Mouse (Mus musculus) lung, postnatal 36 days (tissue): Measurements from ENCODE around the gene Cyp8b1.
A peak's percentile ranks its signal among the peaks of the same experiment; 100 is the strongest.

Experiments
- DNase-seq: peaks from one replicate; pipeline ENCODE4 v3.0.0; 2022; ENCODE audit warnings: mixed read lengths

Gene Cyp8b1

DNA sequence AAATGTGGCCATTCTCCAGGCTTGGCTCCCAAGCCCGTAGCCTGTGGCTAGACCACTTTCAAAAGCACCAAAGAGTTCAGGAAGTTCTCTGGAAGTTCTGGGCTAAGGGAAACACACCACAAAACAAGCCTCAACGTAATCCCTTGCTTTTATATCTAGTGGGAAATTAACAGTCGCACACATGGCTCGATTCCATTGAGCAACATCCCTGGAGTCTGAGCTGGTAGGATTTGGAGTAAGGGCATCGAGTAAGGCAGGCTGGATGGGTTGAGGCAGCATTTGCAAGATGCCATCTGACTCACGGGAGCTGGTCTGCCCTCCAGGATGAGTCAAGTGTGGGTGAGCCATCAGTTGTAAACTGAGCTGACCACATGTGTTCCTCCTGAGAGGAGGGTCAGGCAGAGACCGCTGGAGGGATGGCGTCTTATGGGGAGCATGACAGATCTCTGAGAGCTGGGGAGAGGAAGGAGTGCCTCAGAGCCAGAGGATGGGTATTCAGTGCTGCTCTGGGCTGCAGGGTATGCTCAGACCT lies 1.8 kb downstream of the Cyp8b1 start:
- no peak for DNase-seq

DNA sequence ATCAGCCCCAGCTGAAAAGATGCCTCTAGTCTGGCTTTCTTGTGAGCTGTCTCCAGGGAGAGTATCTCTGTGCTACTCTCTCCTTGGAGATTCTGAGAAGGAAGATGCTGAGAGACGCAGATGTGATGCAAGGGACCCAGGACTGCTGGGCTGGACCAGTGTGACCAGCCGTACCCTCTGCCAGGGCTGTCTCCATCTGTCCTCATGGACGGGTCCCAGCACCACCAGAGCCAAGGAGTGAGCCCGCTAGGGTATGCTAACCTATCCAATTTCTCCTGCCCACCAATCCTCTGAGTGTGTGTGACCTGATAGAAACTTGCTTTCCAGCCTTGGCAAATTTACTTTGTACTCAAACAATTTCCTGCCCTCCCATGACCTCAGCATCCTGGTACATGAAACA lies 3.3 kb downstream of the Cyp8b1 start:
- DNase-seq = no peak

DNA sequence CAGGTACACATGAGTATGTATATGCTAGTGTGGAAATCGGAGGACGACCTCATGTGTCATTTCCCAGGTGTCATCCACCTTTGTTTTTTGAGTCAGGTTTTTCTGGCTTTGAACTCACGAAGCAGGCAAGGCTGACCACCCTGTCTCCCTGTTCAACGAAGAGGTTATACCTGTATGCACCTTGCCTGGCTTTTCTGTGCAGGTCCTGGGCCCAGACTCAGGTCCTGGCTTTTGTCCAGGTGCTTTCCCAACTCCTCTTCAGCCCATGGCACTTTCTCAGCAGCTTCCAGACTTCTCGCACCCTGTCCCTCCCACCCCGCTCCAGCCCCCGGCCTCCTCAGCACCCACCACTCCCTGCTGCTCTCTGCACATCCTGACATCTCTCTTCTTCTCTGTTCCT lies 4.9 kb downstream of the Cyp8b1 start:
- no peak for DNase-seq

DNA sequence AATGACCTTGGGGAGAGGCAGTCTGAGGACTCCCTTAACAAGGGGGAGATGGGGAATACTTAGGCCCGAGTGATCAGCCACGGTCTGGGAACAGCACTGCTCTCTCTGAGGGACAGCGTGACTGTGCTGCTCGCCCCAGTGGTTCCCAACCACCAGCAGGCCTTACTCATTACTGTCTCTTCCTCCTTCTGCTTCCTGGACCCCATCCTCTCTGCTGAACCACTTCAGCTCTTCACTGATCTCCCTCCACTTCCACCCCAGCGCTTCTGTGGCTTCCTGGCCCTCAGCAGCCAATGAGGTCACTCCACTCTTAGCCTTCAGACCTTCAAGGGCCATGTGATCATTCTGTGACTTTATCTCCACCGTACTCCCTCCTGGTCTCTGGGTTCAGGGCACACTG lies 6.5 kb downstream of the Cyp8b1 start:
- DNase-seq = no peak

DNA sequence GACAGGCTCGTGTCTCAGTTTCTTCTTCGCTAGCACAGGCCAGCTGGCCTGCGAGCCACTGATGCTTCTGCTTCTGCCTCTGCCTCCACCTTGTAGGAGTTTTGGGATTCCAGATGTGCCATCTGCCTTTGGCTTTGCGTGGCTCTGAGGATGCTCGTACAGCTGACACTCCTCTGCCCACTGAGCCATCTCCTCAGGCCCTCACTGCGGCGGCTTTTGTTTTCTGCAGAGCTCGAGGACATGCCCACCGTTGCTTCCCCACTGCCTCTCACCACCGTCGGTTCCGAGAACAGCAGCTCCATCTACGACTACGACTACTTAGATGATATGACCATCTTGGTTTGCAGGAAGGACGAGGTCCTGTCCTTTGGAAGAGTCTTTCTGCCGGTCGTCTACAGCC lies 7.8 kb downstream of the Cyp8b1 start:
- no peak for DNase-seq

DNA sequence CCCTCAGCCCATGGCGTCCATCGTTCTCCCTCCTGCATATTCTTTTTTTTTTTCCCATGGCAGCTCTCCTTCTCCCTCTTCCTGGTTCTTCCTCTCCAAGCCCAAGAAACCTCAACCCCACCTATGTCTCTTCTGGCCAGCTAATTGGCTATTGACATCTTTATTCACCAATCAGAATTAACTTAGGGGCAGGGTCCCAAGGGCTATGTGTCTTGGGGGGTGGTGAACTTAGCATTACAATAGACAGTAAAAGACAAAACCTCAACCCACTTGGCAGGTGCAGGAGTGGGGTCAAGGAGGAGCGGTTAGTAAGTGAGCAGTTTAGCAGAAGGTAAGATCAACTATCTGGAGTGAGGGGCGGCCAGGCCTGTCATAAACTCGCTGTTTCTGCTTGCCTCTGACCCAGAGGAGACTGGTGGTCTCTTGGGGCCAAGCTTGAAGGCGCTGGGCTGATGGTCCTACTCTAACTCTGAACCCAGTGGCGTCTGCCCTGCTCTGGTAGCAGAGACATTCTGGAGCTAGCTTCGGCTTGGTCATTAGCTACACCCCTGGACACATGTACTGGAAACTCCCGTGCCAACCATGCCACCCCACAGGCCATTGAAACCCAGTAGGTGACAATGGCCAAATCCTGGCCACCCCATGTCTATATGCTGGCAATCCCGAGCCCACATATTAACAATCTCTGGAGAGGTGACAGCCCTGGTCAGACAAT lies 8.6 kb downstream of the Cyp8b1 start:
- DNase-seq = no peak

DNA sequence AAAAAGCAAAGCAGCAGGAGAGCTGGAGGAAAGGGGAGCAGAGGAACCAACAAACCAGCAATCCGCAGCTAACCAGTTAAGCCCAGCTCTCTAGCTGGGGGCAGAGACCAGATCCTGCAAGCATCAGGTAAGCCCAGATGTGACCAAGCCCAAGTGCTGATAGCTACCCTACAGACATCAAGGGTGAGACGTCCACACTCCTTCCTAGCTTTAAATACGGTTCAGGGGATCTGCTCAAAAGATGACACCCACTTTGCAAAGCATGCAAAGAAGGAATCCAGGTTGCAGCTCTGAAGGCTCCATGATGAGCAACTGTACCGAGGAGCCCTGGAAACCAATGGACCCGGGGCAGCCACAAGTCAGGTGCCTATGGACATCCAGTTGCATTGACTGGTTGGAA lies 9.6 kb downstream of the Cyp8b1 start:
- DNase-seq = no peak

DNA sequence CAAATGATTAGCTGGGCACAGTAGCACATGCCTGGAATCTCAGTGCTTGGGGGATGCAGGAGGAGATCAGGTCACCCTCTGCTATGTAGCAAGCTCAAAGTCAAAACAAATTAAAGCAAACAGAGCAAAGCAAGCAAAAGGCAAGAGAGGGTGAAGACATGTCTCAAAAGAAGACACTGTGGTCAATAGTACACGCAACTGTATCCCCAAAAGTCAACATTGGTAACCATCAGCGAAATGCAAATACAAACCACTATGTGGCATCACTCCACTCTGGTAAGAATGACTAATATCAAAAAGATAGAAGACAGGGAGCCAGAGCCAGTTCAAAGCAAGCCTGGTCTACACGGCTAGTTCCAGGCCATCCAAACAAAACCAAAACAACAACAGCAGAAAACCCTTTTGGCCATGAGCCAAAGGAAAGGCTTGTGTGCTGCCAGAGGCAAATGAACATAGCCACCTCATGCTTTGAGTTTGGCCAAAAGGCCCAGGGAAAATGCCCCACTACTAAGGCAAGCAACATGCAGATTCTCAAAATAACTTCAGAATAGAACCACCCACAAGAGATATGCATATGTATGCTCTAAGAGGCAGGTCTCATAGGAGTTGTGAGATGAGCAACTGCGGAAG lies 10.4 kb downstream of the Cyp8b1 start:
- DNase-seq = no peak

DNA sequence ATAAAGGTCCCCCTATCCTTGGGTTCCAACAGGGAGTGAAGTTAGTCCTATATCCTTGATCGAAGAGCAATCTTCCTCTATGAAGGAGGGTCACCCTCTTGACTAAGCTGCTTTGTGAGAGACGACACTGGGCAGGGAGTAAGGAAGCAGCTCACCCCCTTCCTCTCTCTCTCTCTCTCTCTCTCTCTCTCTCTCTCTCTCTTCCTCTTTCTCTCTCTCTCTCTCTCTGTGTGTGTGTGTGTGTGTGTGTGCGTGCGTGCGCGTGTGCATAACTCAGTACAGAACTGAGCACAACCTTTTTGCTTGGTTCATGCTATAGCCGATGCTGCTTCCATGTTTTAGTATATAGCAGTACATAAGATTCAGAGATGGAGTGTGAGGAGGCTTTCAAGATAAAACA lies 11.2 kb downstream of the Cyp8b1 start:
- no peak for DNase-seq

DNA sequence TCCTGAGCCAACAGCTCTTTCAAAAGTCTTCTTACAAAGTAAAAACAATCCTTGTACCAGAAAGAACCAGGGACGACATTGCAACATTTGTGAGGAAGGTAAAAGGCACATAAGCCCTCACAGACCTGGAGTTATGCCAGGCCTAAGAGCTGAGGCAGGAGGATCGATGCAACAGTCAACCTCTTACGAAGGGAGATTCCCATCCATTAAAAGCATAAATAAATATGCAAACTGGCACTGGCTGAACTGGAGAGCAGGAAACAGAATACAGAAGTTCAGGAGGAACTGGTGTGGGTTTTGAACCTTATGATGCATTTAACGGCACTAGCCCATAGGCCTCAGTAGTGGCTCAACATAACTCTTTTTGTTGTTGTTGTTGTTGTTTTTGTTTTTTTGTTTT lies 11.8 kb downstream of the Cyp8b1 start:
- no peak for DNase-seq

DNA sequence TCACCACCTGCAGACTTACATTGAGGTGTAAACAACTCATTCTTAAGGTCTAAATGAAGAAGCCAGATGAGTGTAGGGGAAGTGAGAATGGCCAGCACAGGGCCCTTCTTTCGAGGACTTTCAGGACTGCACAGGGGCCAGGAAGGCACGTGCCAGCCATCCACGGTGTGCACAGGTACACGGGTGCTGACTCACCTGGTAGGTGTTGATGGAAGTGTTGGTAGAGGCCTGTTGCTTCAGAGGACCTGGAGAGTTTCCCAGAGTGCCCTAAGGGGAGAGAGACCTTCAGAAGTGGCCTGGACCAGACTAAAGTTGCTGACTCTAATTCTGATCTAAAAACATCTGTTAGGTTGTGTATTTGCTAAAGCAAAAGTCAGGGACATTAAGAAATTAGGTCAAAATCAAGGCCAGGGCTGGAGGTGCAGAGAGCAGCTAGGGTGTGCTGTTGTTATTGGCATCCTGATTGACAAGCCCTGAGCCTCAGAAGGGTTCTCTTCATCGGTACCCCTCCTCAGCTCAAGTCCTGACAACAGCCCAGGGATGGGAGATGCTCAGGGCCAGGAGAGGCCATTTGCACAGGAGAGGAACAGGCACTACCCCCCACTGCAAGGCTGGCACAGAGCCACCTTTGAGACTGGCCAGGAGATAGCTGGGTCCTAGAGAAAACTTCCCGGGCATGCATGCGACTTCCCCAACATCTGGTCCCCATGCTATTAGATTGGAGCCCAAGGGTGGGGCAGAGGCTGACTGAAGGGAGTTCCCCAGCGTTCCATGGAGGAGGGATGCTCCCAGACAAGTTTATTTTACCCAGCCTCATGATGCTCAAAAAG lies 12.4 kb downstream of the Cyp8b1 start:
- no peak for DNase-seq

DNA sequence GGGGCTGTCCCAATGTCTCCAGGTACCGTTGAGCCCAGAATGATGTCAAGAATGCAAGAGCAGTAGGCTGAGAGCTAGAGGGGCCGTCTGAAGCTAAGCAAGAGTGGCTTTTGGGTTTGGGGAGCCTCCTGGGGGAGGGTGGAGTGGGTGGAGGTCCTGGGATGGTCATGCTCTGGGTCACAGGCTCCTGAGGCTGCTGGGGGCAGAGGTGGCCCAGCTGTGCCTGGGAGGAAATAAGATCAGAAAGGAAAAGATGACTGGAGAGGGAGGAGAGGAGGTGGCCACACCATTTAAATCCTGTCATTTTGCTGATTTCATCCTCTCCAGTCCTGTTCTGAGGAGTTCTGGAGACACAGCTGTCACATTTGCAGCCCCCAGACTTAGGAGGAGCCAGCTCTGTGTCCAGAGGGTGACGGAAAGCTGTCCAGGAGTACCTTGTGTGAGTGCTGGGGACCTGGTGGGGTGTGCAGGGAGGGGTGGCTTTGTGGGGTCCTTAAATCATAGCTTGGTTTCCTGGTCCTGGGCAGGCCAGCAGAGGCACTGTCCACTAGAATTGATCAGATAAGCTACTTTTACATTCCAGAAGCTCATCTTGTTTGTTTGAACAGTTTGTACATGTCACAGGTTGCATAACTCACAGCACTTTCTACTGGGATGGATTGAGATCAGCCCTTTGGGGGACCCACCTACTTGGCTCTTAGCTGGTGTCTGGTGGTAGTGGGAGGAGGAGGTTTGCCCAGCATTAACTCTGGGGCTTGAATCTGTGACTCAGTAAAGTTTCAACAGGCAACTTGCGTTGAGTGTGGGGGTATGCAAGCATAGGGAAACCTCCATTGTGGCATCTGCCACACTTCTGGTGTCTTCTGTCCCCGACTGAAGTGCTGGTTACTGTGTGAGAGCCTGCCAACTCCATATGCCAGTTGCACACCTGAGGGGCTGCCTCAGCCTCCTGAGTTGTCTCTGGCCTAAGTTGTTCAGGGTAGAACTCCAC lies 14.1 kb downstream of the Cyp8b1 start:
- DNase-seq = no peak

DNA sequence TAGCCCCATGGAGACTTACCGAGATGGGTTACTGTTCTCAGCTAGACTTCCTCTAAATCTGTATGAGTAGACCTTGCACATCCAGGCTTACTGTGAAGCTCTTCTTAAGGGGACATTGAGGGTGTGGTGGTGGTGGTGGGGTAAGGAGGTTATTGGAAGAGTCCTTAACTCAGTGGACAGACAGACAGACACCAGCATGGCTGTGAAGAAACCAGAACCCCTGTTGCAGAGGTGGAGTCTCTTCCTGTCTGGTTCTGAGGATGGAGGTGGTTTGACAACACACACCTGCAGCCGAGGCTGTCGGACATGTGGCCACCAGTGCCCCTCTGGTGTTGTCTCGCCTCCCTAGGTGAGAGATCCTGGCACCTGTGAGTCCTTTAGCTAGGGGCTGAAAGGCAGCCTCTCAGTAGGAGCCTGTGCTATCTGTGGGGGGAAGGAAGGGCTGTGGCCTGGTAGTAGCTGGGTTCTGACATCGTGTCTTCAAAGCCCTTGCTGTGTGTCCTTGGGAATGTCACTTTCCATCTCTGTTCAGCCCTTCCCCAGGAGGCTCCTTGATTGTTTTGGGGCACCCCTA lies 15.7 kb downstream of the Cyp8b1 start:
- no peak for DNase-seq

DNA sequence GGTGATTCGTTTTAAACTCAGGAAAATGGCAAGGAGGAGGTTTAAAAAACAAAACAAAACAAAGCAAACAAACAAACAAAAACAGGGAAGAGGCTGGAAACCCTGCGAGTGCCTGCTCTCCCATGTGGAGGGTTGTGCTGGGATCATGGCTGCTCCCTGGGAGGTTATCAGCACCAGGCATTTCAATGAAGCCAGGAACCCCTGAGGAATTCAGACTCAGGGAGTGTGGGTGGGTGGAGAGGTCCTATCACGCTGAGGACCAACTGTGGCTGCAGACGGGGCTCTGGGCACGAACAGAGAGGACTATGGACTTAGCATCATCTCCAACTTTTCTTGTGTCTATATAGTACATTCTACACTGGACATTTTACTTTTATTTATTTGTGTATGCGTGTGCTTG lies 16.8 kb downstream of the Cyp8b1 start:
- no peak for DNase-seq

DNA sequence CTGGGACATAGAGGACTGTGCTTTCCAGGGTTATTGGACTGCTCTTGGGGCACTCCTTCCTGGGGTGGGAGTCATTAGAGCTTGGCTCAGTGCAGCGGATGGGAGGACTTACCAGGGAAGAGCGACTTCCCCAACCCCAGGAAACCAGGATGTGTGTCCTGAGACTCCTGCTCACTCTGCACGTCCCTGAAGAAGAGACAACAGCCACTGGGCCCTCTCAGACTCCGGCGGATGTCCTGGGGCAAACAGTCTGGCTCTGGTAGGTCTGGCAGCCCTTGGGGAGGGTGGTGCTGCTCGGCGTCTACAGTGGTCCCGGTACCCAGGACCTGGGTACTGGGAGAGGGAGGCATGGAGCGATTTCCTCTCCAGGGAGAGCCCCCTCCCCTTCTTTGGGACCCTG lies 17.9 kb downstream of the Cyp8b1 start, which contains the start of gene Ackr2:
Gene Ackr2, plus strand, starts transcription at position 111 of the 400 bp plus-strand sequence.
- peak; percentile 71 for DNase-seq

DNA sequence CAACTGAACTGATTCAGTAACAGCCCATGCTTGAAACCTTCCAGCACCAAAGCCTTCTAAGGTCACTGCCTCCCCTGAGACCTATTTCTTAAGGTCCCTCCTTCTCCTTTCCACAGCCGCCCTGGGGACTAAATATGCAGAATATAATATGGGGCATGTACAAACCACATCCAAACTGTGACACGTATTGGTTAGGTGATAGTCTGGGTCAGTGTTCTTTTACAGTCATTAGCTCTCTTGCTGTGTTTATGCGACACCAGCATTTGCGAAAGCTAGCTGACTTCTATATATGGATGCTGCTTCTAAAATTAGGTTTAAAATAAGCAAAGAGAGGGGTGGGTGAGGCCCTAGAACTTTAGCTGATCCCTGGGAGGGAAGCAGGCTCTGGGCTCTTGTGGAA lies 19.3 kb downstream of the Cyp8b1 start:
- DNase-seq = no peak

DNA sequence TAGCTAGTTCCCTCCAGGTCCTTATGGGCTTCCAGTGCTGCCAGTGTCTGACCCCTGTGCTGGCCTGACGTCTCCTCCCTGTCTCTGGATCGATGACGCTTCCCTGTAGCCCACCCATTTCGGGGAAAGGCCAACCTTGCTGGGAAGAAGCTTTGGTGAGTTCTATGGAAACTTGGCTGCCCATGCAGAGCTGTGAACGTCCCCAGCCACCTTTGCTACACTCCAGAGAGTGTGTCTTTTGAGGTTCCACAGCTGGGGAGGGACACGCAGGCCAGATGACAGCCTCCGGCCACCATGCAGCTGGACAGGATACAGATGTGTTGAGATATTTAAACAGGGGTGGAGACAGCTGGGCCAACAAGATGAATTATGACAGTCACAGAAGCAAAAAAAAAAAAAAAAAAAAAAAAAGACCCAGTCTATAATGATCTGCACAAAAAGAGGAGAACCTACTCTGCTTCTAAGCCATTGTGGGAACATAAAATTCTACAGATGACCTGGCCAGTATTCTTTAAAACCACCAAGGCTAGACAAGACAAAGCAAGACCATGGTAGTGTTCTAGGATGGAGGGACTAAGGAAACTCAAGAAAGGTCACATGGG lies 20.6 kb downstream of the Cyp8b1 start:
- peak; percentile 70 for DNase-seq

DNA sequence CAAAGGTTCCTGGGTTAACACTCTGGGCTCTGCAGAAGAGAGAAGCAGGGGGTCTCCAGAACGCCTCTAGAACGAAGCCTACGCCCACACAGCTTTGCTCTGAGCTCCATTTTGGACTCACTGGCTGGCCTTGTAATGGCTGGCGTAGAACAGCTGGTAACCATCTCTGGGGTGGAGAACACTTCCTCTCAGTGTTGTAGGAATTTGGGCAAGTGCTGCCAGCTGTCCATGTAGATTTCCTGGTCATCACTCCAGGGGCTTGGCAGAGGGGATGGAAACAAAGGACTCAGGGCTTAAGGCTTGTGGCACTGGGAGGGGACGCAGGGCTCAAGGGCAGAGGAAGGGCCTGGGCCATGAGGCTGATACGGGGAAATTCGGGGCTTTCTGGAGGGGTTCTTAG lies 21.7 kb downstream of the Cyp8b1 start:
- DNase-seq = peak; percentile 81

DNA sequence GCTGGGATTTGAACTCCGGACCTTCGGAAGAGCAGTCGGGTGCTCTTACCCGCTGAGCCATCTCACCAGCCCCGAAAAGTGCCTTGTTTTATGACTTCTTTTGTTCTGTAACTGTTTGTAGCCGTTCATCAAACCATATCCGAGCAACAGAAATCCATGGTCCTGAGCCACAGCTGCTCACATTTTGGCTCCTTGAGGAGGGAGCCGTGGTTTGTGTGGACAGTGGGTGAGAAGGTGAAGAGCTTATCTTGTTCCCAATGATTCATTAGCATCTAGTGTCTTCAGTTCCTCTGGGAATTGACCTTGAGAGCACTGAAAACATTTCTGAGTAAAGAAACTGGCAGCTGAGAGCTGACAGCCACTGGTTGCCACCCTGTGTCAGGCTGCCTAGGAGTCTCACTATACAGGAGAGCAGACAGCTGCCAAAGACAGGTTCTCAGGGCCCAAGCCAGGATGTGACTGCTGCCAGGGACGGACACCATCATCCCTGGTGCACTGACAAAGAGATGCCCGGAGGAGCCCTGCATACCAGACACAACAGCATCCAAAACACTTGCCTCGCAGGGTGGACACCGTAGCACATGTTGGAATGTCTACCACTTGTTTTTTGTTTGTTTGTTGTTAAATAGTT lies 23.9 kb downstream of the Cyp8b1 start:
- DNase-seq = no peak

DNA sequence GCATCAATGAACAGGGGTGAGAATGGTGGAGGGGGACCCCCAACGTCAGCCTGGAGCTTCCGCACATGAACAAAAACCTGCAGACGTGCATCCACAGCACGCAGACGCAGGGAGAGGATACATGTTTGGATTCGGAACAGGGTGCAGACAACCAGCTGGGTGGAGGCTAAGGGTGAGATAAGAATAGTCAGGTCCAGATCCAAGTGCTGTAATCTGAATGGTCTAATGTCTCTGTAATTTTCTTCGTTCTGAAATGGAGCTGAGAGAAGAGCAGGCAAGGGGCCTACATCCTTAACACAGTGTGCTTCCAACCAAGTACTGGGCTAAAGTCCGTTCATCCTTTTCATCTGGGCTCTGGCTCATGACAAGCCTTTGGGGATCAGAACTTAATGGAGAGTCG lies 24.8 kb downstream of the Cyp8b1 start:
- DNase-seq = no peak

DNA sequence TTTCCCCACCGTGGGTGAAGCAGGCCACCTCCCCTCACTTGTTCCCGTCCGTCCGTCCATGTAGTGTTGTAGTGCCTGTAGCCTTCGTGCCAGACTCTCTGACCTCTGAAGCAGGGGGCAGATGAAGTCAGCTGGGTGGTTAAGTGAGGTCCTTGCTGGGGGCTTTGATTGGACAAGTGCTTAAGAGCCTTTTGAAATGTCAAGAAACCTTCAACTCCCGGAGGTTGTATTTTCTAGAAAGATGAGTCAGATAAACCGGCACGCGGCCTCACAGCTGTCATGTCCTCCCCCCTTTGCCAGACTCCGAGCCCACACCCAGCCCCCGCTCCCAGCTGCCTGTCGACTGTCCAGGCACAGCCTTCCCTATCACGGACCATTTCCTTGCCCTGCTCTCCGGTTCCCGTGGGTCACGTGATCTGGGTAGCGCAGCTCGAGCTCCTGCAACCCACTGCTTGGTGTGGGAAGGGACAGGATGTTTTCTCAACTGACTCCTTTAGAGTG lies 25.6 kb downstream of the Cyp8b1 start:
- peak; percentile 86 for DNase-seq
